Mouse (Mus musculus): ENCODE results near the gene Ptprs. TPM values are rescaled to one million over a fixed set of nuclear protein-coding genes. Genes with fewer than 3 reads are reported as not detected.

Gene Ptprs
- polyA plus RNA-seq, 1 experiment = 208 TPM

- H3K27ac ChIP-seq (ENCODE audit: insufficient read depth, low read length) = no peak overlapping the region
- TF ChIP-seq CTCF (IDR thresholded peaks at IDR 0.05; ENCODE audit: borderline replicate concordance, insufficient read depth, low read length) (no peak), POLR2A (IDR thresholded peaks at IDR 0.05; ENCODE audit: low read depth, low read length) (no peak)
- H3K4me1 ChIP-seq (ENCODE audit: control insufficient read depth, insufficient read depth, low read length) = no peaks in the 10 kb centered on the region
- no peak overlapping the region for H3K4me3 ChIP-seq (ENCODE audit: insufficient read depth, low read length)
These were observed 5.7 kb downstream of the Ptprs start for GRCm38 (mm10) chr17:56470571-56470970.

DNA sequence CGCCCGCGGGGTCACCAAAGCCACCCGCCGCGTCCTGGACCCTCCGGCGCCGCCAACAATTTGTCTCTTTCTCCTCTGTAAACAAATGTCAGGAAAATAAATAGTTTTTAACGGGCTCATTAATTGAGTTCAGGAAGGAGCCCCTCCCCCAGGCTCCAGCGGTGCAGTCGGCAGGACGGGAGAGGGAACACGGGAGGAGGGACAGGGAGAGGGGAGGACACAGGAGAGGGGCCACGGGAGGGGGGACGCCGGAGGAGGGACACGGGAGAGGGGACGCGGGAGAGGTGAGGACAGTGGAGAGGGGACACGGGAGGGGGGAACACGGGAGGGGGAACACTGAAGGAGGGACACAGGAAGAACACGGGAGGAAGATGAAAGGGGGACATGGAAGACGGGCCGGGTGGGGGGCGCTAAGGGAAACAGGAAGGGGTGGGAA, 6.3 kb downstream of the Ptprs start:
- H3K4me1 ChIP-seq (ENCODE audit: control insufficient read depth, insufficient read depth, low read length) = no peaks in the 10 kb centered on the region

GRCm38 (mm10) chr17:56469275-56469674, 7.0 kb downstream of the Ptprs start:
- TF ChIP-seq POLR2A (IDR thresholded peaks at IDR 0.05; ENCODE audit: low read depth, low read length) (no peak), CTCF (IDR thresholded peaks at IDR 0.05; ENCODE audit: borderline replicate concordance, insufficient read depth, low read length) (no peak)
- Histone ChIP-seq H3K4me1 (ENCODE audit: control insufficient read depth, insufficient read depth, low read length) (no peaks in the 10 kb centered on the region), H3K4me3 (ENCODE audit: insufficient read depth, low read length) (no peak overlapping the region), H3K27ac (ENCODE audit: insufficient read depth, low read length) (no peak overlapping the region)

More for the DNA sequence above, 6.3 kb downstream of the Ptprs start:
- no peak for TF ChIP-seq POLR2A (IDR thresholded peaks at IDR 0.05; ENCODE audit: low read depth, low read length)
- no peak for TF ChIP-seq CTCF (IDR thresholded peaks at IDR 0.05; ENCODE audit: borderline replicate concordance, insufficient read depth, low read length)
- Histone ChIP-seq H3K27ac (ENCODE audit: insufficient read depth, low read length) (no peak overlapping the region), H3K4me3 (ENCODE audit: insufficient read depth, low read length) (no peak overlapping the region)

GRCm38 (mm10) chr17:56468870-56469269, 7.4 kb downstream of the Ptprs start:
- H3K4me3 ChIP-seq (ENCODE audit: insufficient read depth, low read length) = no peak overlapping the region
- no peak overlapping the region for H3K27ac ChIP-seq (ENCODE audit: insufficient read depth, low read length)
- TF ChIP-seq CTCF (IDR thresholded peaks at IDR 0.05; ENCODE audit: borderline replicate concordance, insufficient read depth, low read length) = no peak
- no peak for TF ChIP-seq POLR2A (IDR thresholded peaks at IDR 0.05; ENCODE audit: low read depth, low read length)
- no peaks in the 10 kb centered on the region for H3K4me1 ChIP-seq (ENCODE audit: control insufficient read depth, insufficient read depth, low read length)

GRCm38 (mm10) chr17:56468380-56468779, 7.9 kb downstream of the Ptprs start:
- Histone ChIP-seq H3K4me1 (ENCODE audit: control insufficient read depth, insufficient read depth, low read length) (peaks cover 3% of the 10 kb centered on the region; the same call in 1 of the 2 replicates), H3K4me3 (ENCODE audit: insufficient read depth, low read length) (no peak overlapping the region), H3K27ac (ENCODE audit: insufficient read depth, low read length) (no peak overlapping the region; the same call in 1 of the 2 replicates)
- TF ChIP-seq POLR2A (IDR thresholded peaks at IDR 0.05; ENCODE audit: low read depth, low read length) (no peak), CTCF (IDR thresholded peaks at IDR 0.05; ENCODE audit: borderline replicate concordance, insufficient read depth, low read length) (no peak)

- TF ChIP-seq CTCF (IDR thresholded peaks at IDR 0.05; ENCODE audit: borderline replicate concordance, insufficient read depth, low read length) (no peak), POLR2A (IDR thresholded peaks at IDR 0.05; ENCODE audit: low read depth, low read length) (no peak)
- H3K4me1 ChIP-seq (ENCODE audit: control insufficient read depth, insufficient read depth, low read length) = peaks cover 8% of the 10 kb centered on the region; the same call in 1 of the 2 replicates
- H3K27ac ChIP-seq (ENCODE audit: insufficient read depth, low read length) = peak overlapping the region; percentile 36
- H3K4me3 ChIP-seq (ENCODE audit: insufficient read depth, low read length) = no peak overlapping the region
These were observed 8.8 kb downstream of the Ptprs start for GRCm38 (mm10) chr17:56467456-56467884.

DNA sequence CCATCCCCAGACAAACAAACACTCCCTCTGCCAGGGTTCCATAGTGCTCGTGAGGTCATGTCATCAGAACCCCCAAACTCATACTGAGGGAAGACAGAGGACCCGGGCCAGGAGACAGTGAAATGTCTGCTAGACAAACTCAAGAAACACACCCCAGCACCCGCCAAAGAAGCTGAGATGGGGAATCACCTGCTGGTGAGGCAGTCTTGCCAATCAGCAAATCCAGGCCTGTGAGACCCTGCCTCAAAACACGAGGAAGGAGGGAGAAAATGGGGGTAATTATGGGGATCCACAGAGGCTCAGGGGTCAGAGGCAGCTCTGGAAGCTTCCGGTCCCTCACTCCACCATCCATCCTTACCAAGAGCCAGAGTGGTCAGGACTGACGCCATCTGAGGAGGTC, 9.5 kb downstream of the Ptprs start:
- TF ChIP-seq CTCF (IDR thresholded peaks at IDR 0.05; ENCODE audit: borderline replicate concordance, insufficient read depth, low read length) (no peak), POLR2A (IDR thresholded peaks at IDR 0.05; ENCODE audit: low read depth, low read length) (no peak)
- peaks cover 8% of the 10 kb centered on the region; the same call in 1 of the 2 replicates for H3K4me1 ChIP-seq (ENCODE audit: control insufficient read depth, insufficient read depth, low read length)
- H3K27ac ChIP-seq (ENCODE audit: insufficient read depth, low read length) = no peak overlapping the region

DNA sequence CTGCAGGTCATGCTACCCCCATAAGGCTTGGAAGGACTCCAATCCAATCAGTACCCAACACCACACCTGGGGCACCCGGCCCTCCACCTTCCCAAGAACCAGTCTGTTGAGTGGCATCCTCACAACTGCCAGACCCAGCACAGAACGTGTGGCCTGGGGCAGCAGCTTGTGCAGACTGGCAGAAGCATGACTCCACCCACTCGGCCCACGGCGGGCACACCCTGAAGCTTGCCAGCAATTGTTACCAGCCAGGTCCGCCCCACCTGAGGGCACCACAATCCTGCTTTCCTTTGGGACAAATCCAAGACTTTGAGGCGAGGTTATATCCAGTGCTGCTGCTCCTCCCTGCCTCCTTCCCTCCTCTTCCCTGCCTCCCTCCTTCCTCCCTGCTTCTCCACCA, 11.5 kb downstream of the Ptprs start:
- Histone ChIP-seq H3K4me1 (ENCODE audit: control insufficient read depth, insufficient read depth, low read length) (peaks cover 13% of the 10 kb centered on the region; the same call in 1 of the 2 replicates), H3K4me3 (ENCODE audit: insufficient read depth, low read length) (no peak overlapping the region), H3K27ac (ENCODE audit: insufficient read depth, low read length) (no peak overlapping the region)
- TF ChIP-seq CTCF (IDR thresholded peaks at IDR 0.05; ENCODE audit: borderline replicate concordance, insufficient read depth, low read length) = no peak
- no peak for TF ChIP-seq POLR2A (IDR thresholded peaks at IDR 0.05; ENCODE audit: low read depth, low read length)

More for the DNA sequence above, 9.5 kb downstream of the Ptprs start:
- H3K4me3 ChIP-seq (ENCODE audit: insufficient read depth, low read length) = no peak overlapping the region

DNA sequence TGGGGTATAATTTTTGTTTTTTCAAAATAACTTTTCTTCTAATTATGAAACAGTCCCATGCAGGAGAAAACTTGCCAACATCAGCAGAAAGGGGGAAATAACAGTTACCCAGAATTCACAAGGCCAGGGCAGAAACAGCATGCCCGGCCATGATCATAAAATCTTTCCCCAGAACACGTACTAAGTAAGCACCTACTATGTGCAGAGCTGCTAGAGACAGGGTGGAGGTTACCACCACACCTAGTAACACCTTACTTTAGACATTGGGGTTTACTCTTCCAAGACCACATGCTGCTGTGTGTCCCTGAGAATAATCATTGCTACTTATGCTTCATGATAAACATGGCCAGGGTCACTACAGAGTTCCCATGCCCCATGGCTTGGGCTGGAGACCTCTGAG, 11.9 kb downstream of the Ptprs start:
- TF ChIP-seq POLR2A (IDR thresholded peaks at IDR 0.05; ENCODE audit: low read depth, low read length) (no peak), CTCF (IDR thresholded peaks at IDR 0.05; ENCODE audit: borderline replicate concordance, insufficient read depth, low read length) (no peak)
- peaks cover 13% of the 10 kb centered on the region; the same call in 1 of the 2 replicates for H3K4me1 ChIP-seq (ENCODE audit: control insufficient read depth, insufficient read depth, low read length)
- no peak overlapping the region for H3K27ac ChIP-seq (ENCODE audit: insufficient read depth, low read length)
- H3K4me3 ChIP-seq (ENCODE audit: insufficient read depth, low read length) = no peak overlapping the region

DNA sequence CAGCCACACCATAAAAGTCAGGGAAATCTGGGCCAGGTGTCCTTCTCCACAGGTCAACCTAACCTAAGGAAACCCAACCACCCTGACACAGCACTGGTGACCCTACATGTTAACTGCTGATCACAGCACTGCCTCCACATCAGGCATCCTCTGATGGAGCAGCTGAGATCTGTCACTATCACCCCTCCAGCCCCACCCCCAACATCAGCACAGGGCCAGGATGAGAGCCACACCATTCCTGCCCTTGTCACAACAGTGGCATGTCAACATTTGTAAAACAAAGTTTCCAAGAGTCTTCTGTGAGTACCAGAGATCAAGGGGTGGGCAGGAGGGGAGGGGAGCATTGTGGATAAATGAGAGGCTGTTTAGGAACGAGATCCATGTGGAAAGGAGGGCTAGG, 12.8 kb downstream of the Ptprs start:
- H3K4me1 ChIP-seq (ENCODE audit: control insufficient read depth, insufficient read depth, low read length) = peaks cover 13% of the 10 kb centered on the region; the same call in 1 of the 2 replicates
- no peak overlapping the region for H3K4me3 ChIP-seq (ENCODE audit: insufficient read depth, low read length)
- H3K27ac ChIP-seq (ENCODE audit: insufficient read depth, low read length) = peak overlapping the region; percentile 92
- no peak for TF ChIP-seq CTCF (IDR thresholded peaks at IDR 0.05; ENCODE audit: borderline replicate concordance, insufficient read depth, low read length)
- TF ChIP-seq POLR2A (IDR thresholded peaks at IDR 0.05; ENCODE audit: low read depth, low read length) = no peak
